Mouse (Mus musculus) lung, embryonic 16.5 days (tissue): ENCODE measurements around the gene Nsmce4a. TPM values are rescaled to one million over a fixed set of nuclear protein-coding genes. Genes with fewer than 3 reads are reported as not detected.

Experiments used
- ATAC-seq: fragments of 200-750 bp; cut with Nextera tagmentation; 2 replicates; pipeline ENCODE4 v1.8.0; 2017; ENCODE audit warnings: low read depth, mild to moderate bottlenecking, moderate library complexity
- H3K27ac ChIP-seq: fragments of 300-500 bp; sonication (generic); 2 replicates; pipeline ENCODE4 v1.5.1; 2014; ENCODE audit warnings: mild to moderate bottlenecking, control low read depth, low read length
- H3K27me3 ChIP-seq: fragments of 300-500 bp; sonication (generic); 2 replicates; pipeline ENCODE4 v1.6.1; 2014; ENCODE audit warnings: low read depth, low read length, mixed read lengths; ENCODE audit not compliant: control insufficient read depth, insufficient read depth
- H3K36me3 ChIP-seq: fragments of 300-500 bp; sonication (generic); 2 replicates; pipeline ENCODE4 v1.6.1; 2014; ENCODE audit warnings: low read length; ENCODE audit not compliant: control insufficient read depth, insufficient read depth
- H3K4me1 ChIP-seq: fragments of 300-500 bp; sonication (generic); replicated peaks from 2 replicates; pipeline ENCODE4 v1.6.1; 2014; ENCODE audit warnings: low read length, mixed read lengths; ENCODE audit not compliant: control insufficient read depth, insufficient read depth
- H3K4me2 ChIP-seq: fragments of 300-500 bp; sonication (generic); 2 replicates; pipeline ENCODE4 v1.6.1; 2014; ENCODE audit warnings: low read depth, low read length, control low read depth
- H3K4me3 ChIP-seq: fragments of 300-500 bp; sonication (generic); 2 replicates; pipeline ENCODE4 v1.5.1; 2014; ENCODE audit warnings: mild to moderate bottlenecking, low read length, control low read depth
- H3K9ac ChIP-seq: fragments of 300-500 bp; sonication (generic); 2 replicates; pipeline ENCODE4 v1.6.1; 2014; ENCODE audit warnings: low read length, control low read depth
- H3K9me3 ChIP-seq: fragments of 300-500 bp; sonication (generic); 2 replicates; pipeline ENCODE4 v1.6.1; 2016; ENCODE audit warnings: low read length; ENCODE audit not compliant: control insufficient read depth
- WGBS: fragments of 180-500 bp; shearing (Covaris S2); extraction: QIAGEN DNeasy Blood & Tissue Kit; methylation state at CpG from one replicate; pipeline ENCODE4 v1.1.7; 2014; 5-methylcytosine and 5-hydroxymethylcytosine counted together
- polyA plus RNA-seq: library from polyadenylated mRNA; unstranded; fragments of >200 nt; fragmentation: Nextera tagmentation; extraction: Ambion mirVana; gene quantifications from 2 replicates; pipeline ENCODE4 v1.2.1, GENCODE M21; 2015

Nsmce4a gene
- 131 and 141 TPM in 2 replicates for polyA plus RNA-seq

- H3K9me3 ChIP-seq: no peaks in the 10 kb centered on the region
- no peak for ATAC-seq
- whole genome bisulfite sequencing: 75% methylated on average over 8 of the region's 11 CpGs
- H3K4me2 ChIP-seq: no peak within 1 kb of the TSS
- H3K36me3 ChIP-seq: no peaks in the 10 kb centered on the region
- H3K4me3 ChIP-seq: no peak within 1 kb of the TSS
- H3K27ac ChIP-seq: no peak within 1 kb of the TSS; the same call in 1 of the 2 replicates
- peaks cover 9% of the 10 kb centered on the region for H3K4me1 ChIP-seq
- H3K9ac ChIP-seq: no peak within 1 kb of the TSS
- no peaks in the 10 kb centered on the region for H3K27me3 ChIP-seq
Measured at GRCm38 (mm10) chr7:130572821-130573220, at the start of gene Nsmce4a. Gene Nsmce4a, minus strand, starts transcription at chr7:130573118.

DNA sequence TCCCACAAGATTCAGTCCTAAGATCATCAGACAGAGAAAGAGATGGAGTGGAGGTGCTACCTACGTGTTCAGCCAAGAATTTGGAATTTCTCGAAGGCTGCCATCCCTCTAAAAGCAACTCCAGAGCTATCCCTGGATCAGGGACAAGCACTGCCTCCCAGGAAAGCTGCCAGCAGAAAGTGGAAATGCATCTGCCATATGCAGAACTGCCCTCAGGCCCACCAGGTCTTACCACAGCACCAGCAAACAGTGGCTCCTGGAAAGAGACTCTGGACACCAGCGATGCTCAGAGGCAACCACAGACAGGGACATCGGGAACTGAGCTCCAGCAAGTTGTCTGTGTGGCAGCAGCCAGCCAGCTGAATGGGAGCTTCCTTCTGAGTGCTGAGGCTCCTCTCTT is 49.4 kb upstream of the Nsmce4a start:
- H3K4me1 ChIP-seq: peaks cover 4% of the 10 kb centered on the region; the same call in 1 of the 2 replicates
- no peak overlapping the region for H3K4me3 ChIP-seq
- H3K27ac ChIP-seq: no peak overlapping the region
- H3K36me3 ChIP-seq: no peaks in the 10 kb centered on the region
- no peaks in the 10 kb centered on the region for H3K9me3 ChIP-seq
- no peak overlapping the region for H3K9ac ChIP-seq
- no peaks in the 10 kb centered on the region for H3K27me3 ChIP-seq
- no peak overlapping the region for H3K4me2 ChIP-seq
- WGBS: 68% methylated on average over 4 of the region's 4 CpGs
- no peak for ATAC-seq

- Histone ChIP-seq H3K36me3 (no peaks in the 10 kb centered on the region), H3K27me3 (no peaks in the 10 kb centered on the region), H3K9me3 (no peaks in the 10 kb centered on the region), H3K9ac (no peak overlapping the region), H3K4me3 (no peak overlapping the region), H3K4me1 (peaks cover 4% of the 10 kb centered on the region; the same call in 1 of the 2 replicates), H3K4me2 (no peak overlapping the region), H3K27ac (no peak overlapping the region)
- 38% methylated on average over 3 of the region's 3 CpGs for WGBS
- no peak for ATAC-seq
Measured at GRCm38 (mm10) chr7:130621953-130622352, 49.0 kb upstream of the Nsmce4a start.

DNA sequence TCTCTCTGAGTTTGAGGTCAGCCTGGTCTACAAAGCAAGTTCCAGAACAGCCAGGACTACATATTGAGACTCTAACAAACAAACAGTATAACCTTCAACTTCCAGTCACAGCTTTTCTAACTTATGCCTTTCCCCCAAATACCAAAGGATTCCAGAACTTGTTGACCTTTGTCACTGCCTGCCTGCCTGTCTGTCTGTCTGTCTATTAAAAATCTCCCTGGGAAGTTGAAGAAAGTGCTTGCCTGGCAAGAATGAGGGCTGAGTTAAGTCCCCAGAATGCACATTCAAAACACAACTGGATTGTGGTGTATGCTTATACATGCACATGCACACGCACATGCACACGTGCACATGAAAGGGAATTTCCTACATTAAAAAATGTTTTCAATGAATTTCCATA is 48.1 kb upstream of the Nsmce4a start:
- Histone ChIP-seq H3K9me3 (no peaks in the 10 kb centered on the region), H3K27ac (no peak overlapping the region), H3K36me3 (no peaks in the 10 kb centered on the region), H3K4me1 (peaks cover 4% of the 10 kb centered on the region; the same call in 1 of the 2 replicates), H3K27me3 (no peaks in the 10 kb centered on the region), H3K9ac (no peak overlapping the region), H3K4me2 (no peak overlapping the region), H3K4me3 (no peak overlapping the region)
- WGBS: 91% methylated on average over 2 of the region's 2 CpGs
- no peak for ATAC-seq

DNA sequence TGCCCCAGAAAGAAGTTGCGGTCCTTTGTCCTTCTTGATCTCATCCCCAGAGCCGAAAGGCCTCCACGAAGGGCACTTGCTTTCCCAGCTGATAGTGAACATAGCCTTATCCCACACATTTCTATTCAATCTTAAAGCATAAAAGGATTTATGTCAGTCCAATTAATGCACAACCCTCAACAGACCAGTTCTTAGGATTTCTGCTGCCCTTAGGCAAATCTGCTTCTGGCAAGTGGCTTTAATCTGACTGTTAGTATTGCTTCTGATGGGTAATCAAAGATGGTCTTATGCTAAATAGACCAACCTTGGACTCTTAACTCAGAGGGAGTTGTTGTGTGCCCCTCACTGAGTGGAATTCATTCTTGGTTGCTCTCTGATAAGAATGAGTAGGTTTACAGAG is 44.7 kb upstream of the Nsmce4a start:
- no peak for ATAC-seq
- Histone ChIP-seq H3K27ac (no peak overlapping the region), H3K4me2 (no peak overlapping the region), H3K4me1 (peaks cover 4% of the 10 kb centered on the region; the same call in 1 of the 2 replicates), H3K9me3 (no peaks in the 10 kb centered on the region), H3K36me3 (no peaks in the 10 kb centered on the region), H3K27me3 (no peaks in the 10 kb centered on the region), H3K4me3 (no peak overlapping the region), H3K9ac (no peak overlapping the region)
- WGBS: 88% methylated on average over 3 of the region's 3 CpGs

GRCm38 (mm10) chr7:130613973-130614372 is 41.1 kb upstream of the Nsmce4a start:
- Histone ChIP-seq H3K27me3 (no peaks in the 10 kb centered on the region), H3K4me1 (no peaks in the 10 kb centered on the region), H3K4me2 (no peak overlapping the region), H3K4me3 (no peak overlapping the region), H3K36me3 (no peaks in the 10 kb centered on the region), H3K9me3 (no peaks in the 10 kb centered on the region), H3K9ac (no peak overlapping the region), H3K27ac (no peak overlapping the region)
- 56% methylated on average over 4 of the region's 4 CpGs for WGBS
- ATAC-seq: no peak

DNA sequence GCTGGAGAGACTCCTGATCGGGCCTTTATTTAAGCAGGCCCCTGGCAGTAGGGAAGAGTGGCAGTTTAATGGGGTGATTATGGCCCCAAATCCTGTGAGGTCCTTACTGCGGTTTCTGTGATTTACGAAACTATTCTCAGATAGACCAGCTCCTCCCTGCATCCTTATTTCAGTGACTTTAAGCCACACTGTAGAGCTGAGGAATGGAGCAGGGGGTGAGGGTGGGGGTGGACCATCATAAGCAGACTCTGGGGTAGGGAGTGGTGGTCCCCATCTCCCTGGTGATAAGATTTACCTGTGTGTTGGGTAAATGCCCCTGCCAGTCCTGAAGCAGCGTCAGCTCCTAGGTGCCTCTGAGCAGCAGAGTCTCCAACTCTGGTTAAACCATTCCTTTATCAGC is 34.0 kb upstream of the Nsmce4a start:
- no peaks in the 10 kb centered on the region for H3K9me3 ChIP-seq
- no peaks in the 10 kb centered on the region for H3K4me1 ChIP-seq
- no peak overlapping the region for H3K4me2 ChIP-seq
- H3K36me3 ChIP-seq: no peaks in the 10 kb centered on the region
- ATAC-seq: no peak
- no peak overlapping the region for H3K27ac ChIP-seq
- no peak overlapping the region for H3K4me3 ChIP-seq
- no peak overlapping the region for H3K9ac ChIP-seq
- no peaks in the 10 kb centered on the region for H3K27me3 ChIP-seq
- 89% methylated on average over 4 of the region's 4 CpGs for WGBS

- Histone ChIP-seq H3K9me3 (no peaks in the 10 kb centered on the region), H3K4me2 (no peak overlapping the region), H3K4me3 (no peak overlapping the region), H3K27ac (no peak overlapping the region), H3K36me3 (no peaks in the 10 kb centered on the region), H3K9ac (no peak overlapping the region), H3K27me3 (no peaks in the 10 kb centered on the region), H3K4me1 (no peaks in the 10 kb centered on the region)
- 14% methylated on average over 6 of the region's 6 CpGs for WGBS
- no peak for ATAC-seq
Measured at GRCm38 (mm10) chr7:130605111-130605510, 32.2 kb upstream of the Nsmce4a start.

- no peaks in the 10 kb centered on the region for H3K36me3 ChIP-seq
- no peak overlapping the region for H3K27ac ChIP-seq
- no peaks in the 10 kb centered on the region for H3K9me3 ChIP-seq
- no peak for ATAC-seq
- H3K9ac ChIP-seq: no peak overlapping the region
- H3K4me3 ChIP-seq: no peak overlapping the region
- no peaks in the 10 kb centered on the region for H3K4me1 ChIP-seq
- 70% methylated on average over 2 of the region's 2 CpGs for WGBS
- no peaks in the 10 kb centered on the region for H3K27me3 ChIP-seq
- no peak overlapping the region for H3K4me2 ChIP-seq
Measured at GRCm38 (mm10) chr7:130604390-130604789, 31.5 kb upstream of the Nsmce4a start.

DNA sequence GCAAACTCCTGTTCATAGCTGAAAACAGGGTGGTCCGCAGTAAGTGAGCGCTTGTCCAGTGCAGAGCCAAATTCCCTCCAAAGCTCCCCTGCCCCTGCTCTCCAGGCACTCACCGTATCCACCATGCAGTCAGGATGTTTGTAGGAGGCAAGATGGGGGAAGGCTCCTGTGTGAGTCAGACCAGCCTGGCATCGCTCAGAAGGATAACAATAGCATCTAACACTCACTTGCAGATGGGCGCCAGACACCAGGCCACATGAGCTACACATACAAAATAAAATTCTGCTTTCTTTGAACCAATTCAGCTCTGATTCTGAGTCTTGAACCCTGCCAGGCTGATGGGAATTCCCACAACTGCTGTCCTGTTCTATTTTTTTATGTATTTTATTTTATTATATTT is 30.6 kb upstream of the Nsmce4a start:
- H3K4me2 ChIP-seq: no peak overlapping the region
- H3K4me1 ChIP-seq: no peaks in the 10 kb centered on the region
- H3K36me3 ChIP-seq: no peaks in the 10 kb centered on the region
- H3K27ac ChIP-seq: no peak overlapping the region
- ATAC-seq: no peak
- no peak overlapping the region for H3K4me3 ChIP-seq
- no peaks in the 10 kb centered on the region for H3K9me3 ChIP-seq
- H3K9ac ChIP-seq: no peak overlapping the region
- no peaks in the 10 kb centered on the region for H3K27me3 ChIP-seq
- WGBS: 82% methylated on average over 5 of the region's 5 CpGs
